Mouse (Mus musculus): ENCODE measurements around the gene Tspan5.

The Tspan5 gene

DNA sequence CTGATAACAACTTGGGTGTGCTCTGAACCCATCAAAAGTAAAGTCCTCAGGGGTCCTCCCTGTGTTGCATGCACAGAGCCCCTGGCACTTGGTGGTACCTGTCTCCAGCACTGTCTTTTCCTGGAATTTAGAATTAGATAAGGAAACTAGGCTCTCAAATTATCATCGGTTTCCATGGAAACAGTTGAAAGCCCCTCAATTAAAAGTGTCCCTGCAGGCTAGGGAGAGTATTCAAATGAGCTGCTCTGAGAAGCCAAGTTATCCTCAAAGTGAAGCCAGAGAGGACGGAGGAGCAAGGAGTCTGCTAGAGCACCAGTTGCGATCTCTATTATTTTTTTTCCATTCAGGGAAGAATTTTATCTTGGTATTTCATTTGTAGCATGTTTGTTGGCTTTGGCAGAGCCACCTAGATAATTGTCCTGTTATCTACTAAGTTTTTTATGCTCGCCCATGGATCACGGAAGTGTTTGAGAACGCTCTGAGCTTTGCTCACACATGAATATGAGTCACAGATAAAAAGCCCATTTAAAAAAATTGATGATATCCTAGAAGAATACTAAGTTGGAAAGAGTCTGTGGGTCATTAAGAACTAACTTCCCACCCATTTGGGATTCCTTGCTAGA is 139.8 kb downstream of the Tspan5 start:
- DNase-seq: no peak

GRCm38 (mm10) chr3:138886121-138886520 is 144.1 kb downstream of the Tspan5 start:
- DNase-seq: no peak

DNA sequence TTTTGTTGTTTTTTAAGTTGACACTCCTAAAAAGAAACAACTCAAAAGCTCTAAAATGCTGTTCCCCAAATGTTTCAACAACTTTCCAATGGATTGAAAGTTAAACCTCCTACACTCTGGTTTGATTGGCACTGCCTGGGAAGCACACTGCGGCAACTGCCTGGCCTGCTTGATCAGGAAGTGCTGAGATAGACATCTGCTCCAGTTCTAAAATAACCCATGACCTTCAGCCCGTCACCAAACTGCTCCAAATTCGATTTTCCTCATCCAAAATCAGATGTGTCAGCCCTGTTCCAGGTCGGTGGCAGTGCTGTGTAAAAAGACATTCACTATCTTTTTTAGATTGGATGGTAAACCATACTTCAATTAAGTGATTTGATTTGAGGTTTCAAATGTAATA is 147.2 kb downstream of the Tspan5 start:
- DNase-seq: no peak

GRCm38 (mm10) chr3:138889769-138890295 is 147.8 kb downstream of the Tspan5 start:
- no peak for DNase-seq

DNA sequence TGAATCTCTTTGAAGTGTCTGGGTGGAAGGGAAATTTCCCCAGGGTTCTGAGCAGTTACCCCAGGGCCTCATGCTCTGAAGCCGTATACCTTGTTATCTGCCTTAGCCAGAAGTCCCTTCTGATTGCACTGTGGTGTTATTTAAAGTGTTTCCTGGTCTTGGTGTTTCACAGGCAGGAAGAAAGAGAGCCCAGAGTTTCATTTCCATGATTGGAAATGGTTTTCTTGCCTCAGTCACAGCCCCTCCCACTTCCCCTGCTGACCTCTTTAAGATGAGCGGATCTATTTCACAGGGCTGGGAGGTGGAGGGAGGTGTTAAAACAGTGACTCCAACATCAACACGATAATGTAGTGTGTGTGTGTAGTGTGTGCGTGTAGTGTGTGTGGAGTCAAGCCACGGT is 151.5 kb downstream of the Tspan5 start:
- no peak for DNase-seq

DNA sequence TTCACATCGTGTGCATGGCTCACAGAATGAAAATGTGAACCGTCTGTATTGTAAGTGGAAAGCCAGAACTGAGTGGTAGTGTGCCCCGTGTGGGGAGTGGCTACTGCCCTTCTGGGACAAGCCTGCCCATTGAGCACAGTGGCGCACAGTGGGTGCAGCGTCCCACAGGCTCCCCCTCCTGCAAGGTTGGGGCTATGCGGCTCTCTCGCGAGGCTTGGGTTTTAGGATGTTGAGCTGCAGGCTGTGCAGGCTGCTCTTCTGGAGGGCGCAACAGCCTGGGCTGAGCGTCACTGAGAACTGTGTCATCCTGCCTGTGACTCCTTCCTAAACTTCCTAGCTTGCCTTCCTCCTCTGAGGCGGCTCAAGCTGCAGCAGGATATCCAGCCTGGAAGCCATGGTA is 155.5 kb downstream of the Tspan5 start:
- no peak for DNase-seq

GRCm38 (mm10) chr3:138898055-138898454 is 156.1 kb downstream of the Tspan5 start:
- no peak for DNase-seq

DNA sequence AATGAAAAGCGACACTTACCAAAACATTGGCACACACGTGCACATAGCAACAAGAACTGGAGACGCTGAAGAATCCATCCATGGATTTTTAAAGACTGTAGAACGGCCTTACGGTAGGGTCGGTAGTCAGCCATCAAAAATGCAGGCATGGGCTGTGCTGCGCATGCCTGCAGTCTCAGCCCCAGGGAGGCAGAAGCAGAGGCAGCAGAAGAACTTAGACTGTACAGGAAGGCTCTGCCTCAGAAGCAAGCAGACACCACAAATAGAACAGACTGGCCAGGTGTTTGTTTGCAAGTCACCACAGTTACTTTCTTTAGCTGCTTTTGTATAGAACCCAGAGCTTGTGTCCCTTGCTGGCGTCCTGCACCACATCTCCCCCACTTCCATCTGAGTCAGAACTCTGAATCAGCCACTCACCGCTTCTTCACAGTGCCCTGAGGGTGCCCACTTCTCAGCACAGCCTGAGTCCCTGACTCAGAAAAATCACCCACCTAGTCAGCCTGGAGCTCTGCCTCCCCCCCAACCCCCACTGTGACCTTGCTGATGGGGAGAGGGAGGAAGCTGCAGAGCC is 158.7 kb downstream of the Tspan5 start:
- no peak for DNase-seq

- DNase-seq: peak; percentile 44
Measured at GRCm38 (mm10) chr3:138905678-138906077, 163.7 kb downstream of the Tspan5 start.

DNA sequence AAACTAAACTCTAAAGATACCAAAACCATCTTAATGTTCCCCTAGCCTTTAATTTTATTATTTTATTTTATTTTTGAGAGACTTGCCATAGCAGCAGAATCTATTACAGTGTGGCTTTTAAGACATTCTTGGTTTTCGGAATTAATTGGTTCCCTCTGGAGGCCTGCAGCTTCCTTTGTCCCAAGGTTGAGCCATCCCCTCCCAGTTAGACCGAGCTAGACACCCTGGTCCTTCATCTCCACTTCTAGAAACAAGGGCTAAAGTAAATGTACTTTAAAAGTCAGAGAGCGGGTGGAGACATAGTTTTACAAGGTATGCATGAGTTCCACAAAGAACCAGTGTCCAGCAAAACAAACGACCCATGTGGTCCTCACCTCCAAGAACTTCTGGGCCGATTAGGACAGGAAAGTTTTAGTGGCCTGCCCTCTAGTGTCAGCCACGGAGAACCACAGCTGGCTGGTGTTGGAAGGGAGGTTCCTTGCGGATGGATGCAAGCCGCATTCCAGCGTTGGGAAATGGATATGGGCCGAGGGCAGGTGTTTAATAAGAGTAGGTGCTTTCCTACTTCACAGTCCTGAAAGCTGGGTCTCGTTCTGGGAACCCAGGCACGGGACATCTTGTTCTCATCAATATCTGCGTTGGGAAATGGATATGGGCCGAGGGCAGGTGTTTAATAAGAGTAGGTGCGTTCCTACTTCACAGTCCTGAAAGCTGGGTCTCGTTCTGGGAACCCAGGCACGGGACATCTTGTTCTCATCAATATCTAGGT is 164.3 kb downstream of the Tspan5 start:
- DNase-seq: peak; percentile 70

- no peak for DNase-seq
Measured at GRCm38 (mm10) chr3:138909313-138909712, 167.3 kb downstream of the Tspan5 start.

- no peak for DNase-seq
Measured at GRCm38 (mm10) chr3:138912504-138912903, 170.5 kb downstream of the Tspan5 start.

GRCm38 (mm10) chr3:138914626-138915288 is 172.8 kb downstream of the Tspan5 start:
- no peak for DNase-seq

DNA sequence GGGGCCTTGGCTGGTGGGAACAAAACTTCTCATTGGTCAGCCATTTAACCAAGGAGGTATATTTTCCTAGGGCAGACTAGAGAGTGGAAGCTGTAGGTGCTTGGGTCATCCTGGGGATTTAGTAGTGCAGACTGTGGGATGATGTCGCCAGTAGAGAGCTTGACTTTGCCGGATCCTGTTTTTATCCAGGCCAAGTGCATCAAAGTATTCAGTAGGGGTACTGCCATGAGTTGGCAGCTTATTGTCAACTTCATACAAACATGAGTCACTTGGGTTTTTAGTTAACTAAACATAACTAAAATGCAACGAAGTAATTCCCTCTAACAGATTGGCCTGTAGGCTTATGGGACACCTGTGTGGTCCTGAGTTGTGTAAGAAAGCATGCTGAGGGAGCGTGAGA is 174.6 kb downstream of the Tspan5 start:
- no peak for DNase-seq

DNA sequence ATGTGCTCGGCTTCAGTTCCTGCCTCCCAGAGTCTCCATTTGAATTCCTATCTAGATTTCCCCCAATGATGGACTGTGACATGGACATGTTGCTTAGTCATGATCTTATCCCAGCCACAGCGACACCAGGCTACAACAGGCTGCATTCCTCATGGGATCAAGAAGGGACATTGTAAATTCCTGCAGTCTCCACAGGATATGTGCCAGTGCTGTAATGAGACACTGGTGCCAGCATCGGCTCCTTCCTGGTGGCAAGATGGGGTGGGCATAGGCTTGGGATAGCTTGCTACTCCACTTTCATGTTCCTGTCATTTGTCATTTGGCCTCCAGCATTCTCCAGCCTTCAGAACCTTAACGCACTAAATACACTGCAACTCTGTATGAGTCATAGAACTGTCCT is 175.0 kb downstream of the Tspan5 start:
- no peak for DNase-seq

GRCm38 (mm10) chr3:138918241-138918640 is 176.2 kb downstream of the Tspan5 start:
- DNase-seq: no peak

DNA sequence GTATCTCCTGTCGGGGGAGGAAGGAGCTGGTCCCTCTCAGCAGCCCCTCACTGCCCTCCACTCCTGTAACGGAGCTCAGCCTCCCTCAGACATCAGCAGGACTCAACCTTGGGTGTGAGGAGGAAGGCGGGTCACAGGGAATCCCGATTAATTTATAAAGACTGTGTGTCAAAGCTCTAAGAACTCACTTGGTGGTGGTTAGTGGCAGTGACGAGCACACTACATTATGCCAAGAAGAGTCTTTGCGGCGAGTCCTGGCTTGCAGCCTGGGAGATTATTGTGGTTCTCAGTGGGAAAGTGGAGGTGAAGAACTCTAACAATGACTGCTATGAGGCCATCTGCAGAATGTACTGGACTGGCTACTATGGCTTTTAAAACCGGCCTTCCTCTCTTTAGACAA is 184.2 kb downstream of the Tspan5 start:
- DNase-seq: no peak

- DNase-seq: no peak
Measured at GRCm38 (mm10) chr3:138927437-138927836, 185.4 kb downstream of the Tspan5 start.

- no peak for DNase-seq
Measured at GRCm38 (mm10) chr3:138936780-138937179, 194.8 kb downstream of the Tspan5 start.

GRCm38 (mm10) chr3:138937241-138937640 is 195.2 kb downstream of the Tspan5 start:
- DNase-seq: no peak

- DNase-seq: no peak
Measured at GRCm38 (mm10) chr3:138941604-138942003, 199.6 kb downstream of the Tspan5 start.

DNA sequence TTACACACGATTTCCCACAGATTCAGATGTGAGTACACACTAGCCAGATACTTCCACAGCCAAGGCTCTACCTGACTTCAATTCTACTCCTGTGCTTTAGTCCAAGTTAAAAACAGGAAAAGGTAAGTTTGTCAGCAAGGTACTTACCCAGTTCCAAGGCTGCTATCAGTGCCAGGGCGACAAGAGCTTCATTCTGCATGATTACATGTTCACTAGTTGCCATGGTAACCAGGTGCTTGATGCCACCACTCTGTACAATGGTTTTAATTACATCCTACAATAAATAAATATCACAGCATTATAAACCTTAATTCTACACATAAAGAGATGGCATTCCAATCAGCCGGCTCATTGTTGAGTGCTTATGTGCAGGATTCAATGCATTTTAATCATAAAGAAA is 203.5 kb downstream of the Tspan5 start:
- DNase-seq: no peak

GRCm38 (mm10) chr3:138949081-138949480 is 207.1 kb downstream of the Tspan5 start:
- DNase-seq: no peak

- no peak for DNase-seq
Measured at GRCm38 (mm10) chr3:138955220-138955619, 213.2 kb downstream of the Tspan5 start.
